Mouse (Mus musculus): ENCODE measurements at regions not wholly inside any gene's neighbourhood (a gene's known extent, or its start where the extent isn't known, plus 50 kb on each side); places are given as distances from the start of the nearest gene placed in this dataset.

DNA sequence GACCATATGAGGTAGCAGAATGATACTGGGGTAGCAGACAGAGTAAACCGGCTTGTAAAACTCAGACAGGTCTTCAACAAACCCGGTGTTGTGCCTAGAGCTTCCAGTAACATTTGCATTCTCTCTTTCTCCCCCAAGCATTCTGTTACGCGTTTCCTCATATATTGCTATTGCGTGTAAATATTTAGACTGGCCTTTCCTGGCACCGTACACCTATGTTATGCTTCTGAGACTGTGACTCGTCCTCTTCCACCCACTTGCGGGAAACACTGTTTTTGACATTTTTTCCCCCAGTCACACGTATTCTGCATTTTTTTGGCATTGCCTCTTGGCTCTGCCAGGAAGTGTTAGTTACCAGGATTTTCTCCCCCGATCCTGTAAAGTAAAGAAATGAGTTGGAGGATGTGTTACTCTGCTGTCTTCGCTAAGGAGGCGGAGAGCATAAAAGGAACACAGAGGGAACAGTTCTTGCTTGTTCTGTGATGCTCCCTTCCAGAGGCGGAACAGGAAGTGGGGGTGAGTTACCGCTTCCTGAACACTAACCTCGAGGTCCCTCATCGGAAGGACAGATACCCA is 233.7 kb upstream of the Tank start:
- in situ Hi-C loops (cut with MboI; ENCODE audit: low pct_ligation_motif_present, low pct_unique_long_range_greater_than_20kb, low sequenced_read_pairs) (no loop called here), dilution Hi-C loops (cut with MboI; ENCODE audit: extremely low pct_ligation_motif_present, extremely low pct_unique_long_range_greater_than_20kb, low sequenced_read_pairs) (no loop called here)
- no peak for DNase-seq (ENCODE audit: extremely low read depth)
- Histone ChIP-seq H3K4me3 (replicated peaks in 1 of 3; ENCODE audit: low read depth in 2 of 3, low read length in 2 of 3, poor library complexity in 1 of 3) (no peak overlapping the region), H3K27me3 (replicated peaks) (no peaks in the 10 kb centered on the region), H3K4me2 (ENCODE audit: insufficient read depth, low read depth, poor library complexity, severe bottlenecking) (no peak overlapping the region), H3K4me1 (ENCODE audit: control insufficient read depth in 1 of 2, insufficient read depth in 2 of 2) (no peaks in the 10 kb centered on the region), H3K27ac (ENCODE audit: insufficient read depth, low read depth) (no peak overlapping the region), H3K9me3 (replicated peaks; ENCODE audit: low read length) (no peaks in the 10 kb centered on the region), H3K9ac (ENCODE audit: insufficient read depth, low read depth) (no peak overlapping the region), H3K79me2 (replicated peaks; ENCODE audit: control insufficient read depth, extremely low read depth, insufficient read depth, poor library complexity, severe bottlenecking) (no peaks in the 10 kb centered on the region), H3K36me3 (replicated peaks in 1 of 2; ENCODE audit: control insufficient read depth in 1 of 2, insufficient read depth in 1 of 2, low read length in 1 of 2) (no peaks in the 10 kb centered on the region)
- no peak for TF ChIP-seq ZNF384 (IDR thresholded peaks at IDR 0.05; ENCODE audit: low read depth, low read length)
- TF ChIP-seq EP300 (IDR thresholded peaks at IDR 0.05; ENCODE audit: low read length), result no peak
- TF ChIP-seq ETS1 (conservative IDR thresholded peaks at IDR 0.05; ENCODE audit: low read depth, low read length), result no peak
- no peak for TF ChIP-seq BHLHE40 (IDR thresholded peaks at IDR 0.05; ENCODE audit: low read depth, low read length)
- TF ChIP-seq CHD1 (IDR thresholded peaks at IDR 0.05; ENCODE audit: low read depth, low read length), result no peak
- no peak for TF ChIP-seq TBP (conservative IDR thresholded peaks at IDR 0.05; ENCODE audit: low read depth, low read length)
- TF ChIP-seq MEF2A (IDR thresholded peaks at IDR 0.05; ENCODE audit: borderline replicate concordance, low read depth, low read length), result no peak
- TF ChIP-seq SIN3A (IDR thresholded peaks at IDR 0.05; ENCODE audit: low read length), result no peak

DNA sequence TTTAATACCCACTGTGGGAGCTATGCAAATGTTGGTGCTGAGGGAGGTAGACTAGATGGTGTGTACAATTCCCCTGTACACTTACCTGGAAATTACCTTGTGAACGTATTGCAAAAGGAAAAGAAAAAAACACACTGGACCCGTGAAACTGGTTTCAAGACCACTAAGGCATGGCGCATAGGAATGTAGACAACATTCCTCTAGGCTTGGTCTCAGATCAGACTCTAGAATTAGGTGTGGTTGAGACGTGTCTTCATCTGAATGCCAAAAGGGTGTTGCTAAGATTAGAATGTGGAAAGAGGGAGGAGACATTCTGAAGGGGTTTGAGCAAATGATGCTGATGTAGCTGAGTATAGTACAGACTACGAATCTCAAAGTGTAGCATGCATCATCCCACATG is 237.1 kb upstream of the Tank start:
- no peak overlapping the region for H3K4me3 ChIP-seq (replicated peaks in 1 of 3; ENCODE audit: low read depth in 2 of 3, low read length in 2 of 3, poor library complexity in 1 of 3)
- DNase-seq (ENCODE audit: extremely low read depth), result no peak
- H3K4me2 ChIP-seq (ENCODE audit: insufficient read depth, low read depth, poor library complexity, severe bottlenecking), result no peak overlapping the region
- H3K9me3 ChIP-seq (replicated peaks; ENCODE audit: low read length), result no peaks in the 10 kb centered on the region
- no peak overlapping the region for H3K27ac ChIP-seq (ENCODE audit: insufficient read depth, low read depth)
- TF ChIP-seq MAFK (IDR thresholded peaks at IDR 0.05; ENCODE audit: insufficient replicate concordance, low read length) (no peak), POLR2A (IDR thresholded peaks at IDR 0.05; ENCODE audit: low read depth, low read length) (no peak), E2F4 (IDR thresholded peaks at IDR 0.05; ENCODE audit: insufficient replicate concordance, low read depth, low read length) (no peak), HCFC1 (IDR thresholded peaks at IDR 0.05; ENCODE audit: low read depth, low read length) (no peak), RCOR1 (conservative IDR thresholded peaks at IDR 0.05; ENCODE audit: low read depth, low read length) (no peak), MAZ (IDR thresholded peaks at IDR 0.05; ENCODE audit: low read depth, low read length) (no peak), RAD21 (IDR thresholded peaks at IDR 0.05; ENCODE audit: low read depth, low read length) (no peak), ZNF384 (IDR thresholded peaks at IDR 0.05; ENCODE audit: low read depth, low read length) (no peak), TCF12 (IDR thresholded peaks at IDR 0.05; ENCODE audit: low read depth, low read length) (no peak), CHD2 (IDR thresholded peaks at IDR 0.05; ENCODE audit: low read length) (no peak), SMC3 (IDR thresholded peaks at IDR 0.05; ENCODE audit: low read depth, low read length) (no peak), CHD1 (IDR thresholded peaks at IDR 0.05; ENCODE audit: low read depth, low read length) (no peak), POLR2AphosphoS2 (IDR thresholded peaks at IDR 0.05; ENCODE audit: low read depth, low read length) (no peak), GABPA (IDR thresholded peaks at IDR 0.05; ENCODE audit: insufficient replicate concordance, low read depth, low read length) (no peak), ZC3H11A (IDR thresholded peaks at IDR 0.05; ENCODE audit: low read depth, low read length) (no peak), USF1 (IDR thresholded peaks at IDR 0.05; ENCODE audit: low read depth, low read length) (no peak), ZMIZ1 (IDR thresholded peaks at IDR 0.05; ENCODE audit: low read depth, low read length) (no peak), CTCF (conservative IDR thresholded peaks at IDR 0.05 in 1 of 2, IDR thresholded peaks at IDR 0.05 in 1 of 2; ENCODE audit: low read depth in 2 of 2, low read length in 2 of 2) (no peak), EP300 (IDR thresholded peaks at IDR 0.05; ENCODE audit: low read length) (no peak), ELF1 (IDR thresholded peaks at IDR 0.05; ENCODE audit: low read depth, low read length) (no peak)
- no peak overlapping the region for H3K9ac ChIP-seq (ENCODE audit: insufficient read depth, low read depth)
- H3K36me3 ChIP-seq (replicated peaks in 1 of 2; ENCODE audit: control insufficient read depth in 1 of 2, insufficient read depth in 1 of 2, low read length in 1 of 2), result no peaks in the 10 kb centered on the region
- dilution Hi-C loops (cut with MboI; ENCODE audit: extremely low pct_ligation_motif_present, extremely low pct_unique_long_range_greater_than_20kb, low sequenced_read_pairs) (no loop called here), in situ Hi-C loops (cut with MboI; ENCODE audit: low pct_ligation_motif_present, low pct_unique_long_range_greater_than_20kb, low sequenced_read_pairs) (no loop called here)
- H3K27me3 ChIP-seq (replicated peaks), result no peaks in the 10 kb centered on the region
- H3K79me2 ChIP-seq (replicated peaks; ENCODE audit: control insufficient read depth, extremely low read depth, insufficient read depth, poor library complexity, severe bottlenecking), result no peaks in the 10 kb centered on the region
- no peaks in the 10 kb centered on the region for H3K4me1 ChIP-seq (ENCODE audit: control insufficient read depth in 1 of 2, insufficient read depth in 2 of 2)
